Mouse (Mus musculus): ENCODE results near the gene Slc9a5. TPM values are rescaled to one million over a fixed set of nuclear protein-coding genes. Genes with fewer than 3 reads are reported as not detected.
A peak's percentile ranks its signal among the peaks of the same experiment; 100 is the strongest.

The Slc9a5 gene
- polyA plus RNA-seq, 1 experiment from 2014 or later = 1.3 TPM

DNA sequence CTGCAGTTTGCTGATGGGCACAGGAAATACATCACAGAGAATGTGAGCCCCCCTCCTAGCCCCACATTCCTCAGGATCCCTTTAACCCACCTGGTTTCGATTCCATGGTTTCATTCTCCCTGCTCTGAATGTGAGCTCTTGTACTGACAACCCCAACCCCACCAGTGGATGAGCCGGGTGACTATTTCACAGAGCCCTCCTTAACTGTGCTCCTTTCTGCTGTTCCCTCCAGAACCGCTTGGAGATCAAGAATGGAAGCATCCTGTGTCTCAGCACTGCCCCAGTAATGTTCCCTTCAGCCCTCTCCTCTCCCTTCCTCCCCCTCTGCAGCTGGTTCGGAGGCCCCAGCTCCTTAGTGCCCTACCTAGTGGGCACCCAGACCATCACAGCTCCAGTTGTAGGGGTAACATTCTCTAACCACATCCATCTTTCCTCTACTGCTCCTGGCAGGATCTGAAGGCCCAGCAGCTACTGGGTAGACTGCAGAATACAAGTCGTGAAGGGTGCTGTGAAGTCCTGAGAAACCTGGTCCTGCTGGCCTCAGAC is 42.4 kb upstream of the Slc9a5 start:
- no peaks in the 10 kb centered on the region for H3K9me3 ChIP-seq (ENCODE audit: control insufficient read depth, low read length)
- H3K27me3 ChIP-seq (ENCODE audit: control insufficient read depth, insufficient read depth, low read length) = no peaks in the 10 kb centered on the region
- peaks cover 23 to 31% of the 10 kb centered on the region in 2 experiments for H3K4me1 ChIP-seq (ENCODE audit: control insufficient read depth in 2 of 2, insufficient read depth in 2 of 2, low read length in 2 of 2)
- peak overlapping the region; percentile 74 for H3K9ac ChIP-seq (ENCODE audit: low read length)
- WGBS = 46% methylated on average over 5 of the region's 5 CpGs
- H3K27ac ChIP-seq (replicated peaks in 1 of 2; ENCODE audit: control insufficient read depth in 1 of 2, insufficient read depth in 1 of 2, low read depth in 2 of 2, low read length in 2 of 2) = peak overlapping the region in 1 of 2 experiments; percentile 66; a peak in 2 of 4 replicates
- ATAC-seq (ENCODE audit: insufficient number of reproducible peaks, insufficient read depth, low FRiP score, low read depth) = no peak
- H3K36me3 ChIP-seq (ENCODE audit: control insufficient read depth, insufficient read depth, low read length) = peaks cover 69% of the 10 kb centered on the region
- H3K4me3 ChIP-seq (ENCODE audit: control insufficient read depth in 1 of 2, insufficient read depth in 1 of 2, low read depth in 1 of 2, low read length in 2 of 2) = peak overlapping the region; percentile 38 to 46
- H3K4me2 ChIP-seq (ENCODE audit: low read length) = peak overlapping the region; percentile 83

DNA sequence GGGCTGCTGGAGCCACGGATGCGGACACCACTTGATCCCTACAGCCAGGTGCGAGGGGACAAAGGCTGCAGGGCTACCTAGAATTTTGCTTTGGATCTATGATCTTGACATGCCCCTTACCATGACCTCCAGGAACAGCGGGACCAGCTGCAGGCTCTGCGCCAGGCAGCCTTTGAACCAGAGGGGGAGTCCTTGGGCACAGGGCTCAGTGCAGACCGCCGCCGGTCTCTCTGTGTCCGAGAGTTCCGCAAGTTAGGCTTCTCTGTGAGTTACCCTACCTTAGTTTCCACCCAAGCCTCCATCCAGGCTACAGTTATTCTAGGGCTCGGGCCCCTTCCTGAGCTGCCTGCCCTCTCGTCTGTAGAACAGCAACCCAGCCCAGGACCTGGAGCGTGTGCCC is 41.0 kb upstream of the Slc9a5 start:
- 89% methylated on average over 13 of the region's 13 CpGs for WGBS
- H3K27ac ChIP-seq (replicated peaks in 1 of 2; ENCODE audit: control insufficient read depth in 1 of 2, insufficient read depth in 1 of 2, low read depth in 2 of 2, low read length in 2 of 2) = no peak overlapping the region
- H3K9me3 ChIP-seq (ENCODE audit: control insufficient read depth, low read length) = no peaks in the 10 kb centered on the region
- H3K27me3 ChIP-seq (ENCODE audit: control insufficient read depth, insufficient read depth, low read length) = no peaks in the 10 kb centered on the region
- no peak overlapping the region for H3K9ac ChIP-seq (ENCODE audit: low read length)
- H3K36me3 ChIP-seq (ENCODE audit: control insufficient read depth, insufficient read depth, low read length) = peaks cover 69% of the 10 kb centered on the region
- H3K4me1 ChIP-seq (ENCODE audit: control insufficient read depth in 2 of 2, insufficient read depth in 2 of 2, low read length in 2 of 2) = peaks cover 23 to 31% of the 10 kb centered on the region in 2 experiments
- ATAC-seq (ENCODE audit: insufficient number of reproducible peaks, insufficient read depth, low FRiP score, low read depth) = no peak
- H3K4me3 ChIP-seq (ENCODE audit: control insufficient read depth in 1 of 2, insufficient read depth in 1 of 2, low read depth in 1 of 2, low read length in 2 of 2) = no peak overlapping the region
- no peak overlapping the region for H3K4me2 ChIP-seq (ENCODE audit: low read length)

DNA sequence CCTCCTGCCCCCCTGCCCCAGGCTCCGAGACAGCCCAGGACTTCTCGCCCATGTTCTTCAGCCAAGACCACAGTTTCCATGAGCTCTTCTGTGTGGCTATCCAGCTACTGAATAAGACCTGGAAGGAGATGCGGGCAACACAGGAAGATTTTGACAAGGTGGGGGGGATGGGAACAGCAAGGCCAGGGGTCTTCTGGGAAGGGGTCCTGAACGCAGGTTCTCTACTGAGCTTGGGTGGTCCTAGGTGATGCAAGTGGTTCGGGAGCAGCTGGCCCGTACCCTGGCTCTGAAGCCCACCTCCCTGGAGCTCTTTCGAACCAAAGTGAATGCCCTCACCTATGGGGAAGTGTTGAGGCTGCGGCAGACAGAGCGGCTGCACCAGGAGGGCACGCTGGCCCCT is 40.2 kb upstream of the Slc9a5 start:
- WGBS = 93% methylated on average over 10 of the region's 10 CpGs
- ATAC-seq (ENCODE audit: insufficient number of reproducible peaks, insufficient read depth, low FRiP score, low read depth) = no peak
- no peaks in the 10 kb centered on the region for H3K27me3 ChIP-seq (ENCODE audit: control insufficient read depth, insufficient read depth, low read length)
- peaks cover 26 to 34% of the 10 kb centered on the region in 2 experiments for H3K4me1 ChIP-seq (ENCODE audit: control insufficient read depth in 2 of 2, insufficient read depth in 2 of 2, low read length in 2 of 2)
- no peak overlapping the region for H3K27ac ChIP-seq (replicated peaks in 1 of 2; ENCODE audit: control insufficient read depth in 1 of 2, insufficient read depth in 1 of 2, low read depth in 2 of 2, low read length in 2 of 2)
- H3K9ac ChIP-seq (ENCODE audit: low read length) = no peak overlapping the region
- no peak overlapping the region for H3K4me3 ChIP-seq (ENCODE audit: control insufficient read depth in 1 of 2, insufficient read depth in 1 of 2, low read depth in 1 of 2, low read length in 2 of 2)
- no peak overlapping the region for H3K4me2 ChIP-seq (ENCODE audit: low read length)
- no peaks in the 10 kb centered on the region for H3K9me3 ChIP-seq (ENCODE audit: control insufficient read depth, low read length)
- H3K36me3 ChIP-seq (ENCODE audit: control insufficient read depth, insufficient read depth, low read length) = peaks cover 69% of the 10 kb centered on the region

DNA sequence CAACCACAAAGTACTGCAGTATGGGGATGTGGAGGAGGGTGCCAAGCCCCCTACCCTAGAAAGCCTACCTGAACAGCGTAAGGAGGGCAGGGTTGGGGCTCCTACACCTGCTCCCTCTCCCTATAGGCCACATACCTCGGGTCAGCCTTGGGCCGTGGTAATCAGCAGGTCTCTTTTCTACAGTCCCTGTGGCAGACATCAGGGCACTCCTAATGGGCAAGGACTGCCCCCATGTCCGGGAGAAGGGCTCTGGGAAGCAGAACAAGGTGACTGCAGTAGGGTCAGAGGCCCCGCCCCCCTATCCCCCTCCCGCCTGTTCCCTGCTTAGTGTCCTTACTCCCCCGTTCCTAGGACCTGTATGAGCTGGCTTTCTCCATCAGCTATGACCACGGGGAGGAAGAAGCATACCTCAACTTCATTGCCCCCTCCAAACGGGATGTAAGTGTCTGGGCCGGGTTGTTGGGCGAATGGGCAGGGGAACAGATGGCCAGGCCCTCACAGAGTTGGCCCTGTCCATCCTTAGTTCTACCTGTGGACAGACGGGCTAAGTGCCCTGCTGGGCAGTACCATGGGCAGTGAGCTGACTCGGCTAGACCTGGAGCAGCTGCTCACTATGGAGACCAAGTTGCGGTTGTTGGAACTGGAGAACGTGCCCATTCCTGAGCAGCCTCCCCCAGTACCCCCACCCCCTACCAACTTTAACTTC is 39.3 kb upstream of the Slc9a5 start:
- H3K9ac ChIP-seq (ENCODE audit: low read length) = no peak overlapping the region
- H3K27ac ChIP-seq (replicated peaks in 1 of 2; ENCODE audit: control insufficient read depth in 1 of 2, insufficient read depth in 1 of 2, low read depth in 2 of 2, low read length in 2 of 2) = no peak overlapping the region
- no peaks in the 10 kb centered on the region for H3K27me3 ChIP-seq (ENCODE audit: control insufficient read depth, insufficient read depth, low read length)
- H3K36me3 ChIP-seq (ENCODE audit: control insufficient read depth, insufficient read depth, low read length) = peaks cover 74% of the 10 kb centered on the region
- no peak overlapping the region for H3K4me3 ChIP-seq (ENCODE audit: control insufficient read depth in 1 of 2, insufficient read depth in 1 of 2, low read depth in 1 of 2, low read length in 2 of 2)
- ATAC-seq (ENCODE audit: insufficient number of reproducible peaks, insufficient read depth, low FRiP score, low read depth) = no peak
- 80% methylated on average over 15 of the region's 15 CpGs for WGBS
- no peak overlapping the region for H3K4me2 ChIP-seq (ENCODE audit: low read length)
- H3K9me3 ChIP-seq (ENCODE audit: control insufficient read depth, low read length) = no peaks in the 10 kb centered on the region
- H3K4me1 ChIP-seq (ENCODE audit: control insufficient read depth in 2 of 2, insufficient read depth in 2 of 2, low read length in 2 of 2) = peaks cover 26 to 34% of the 10 kb centered on the region in 2 experiments

DNA sequence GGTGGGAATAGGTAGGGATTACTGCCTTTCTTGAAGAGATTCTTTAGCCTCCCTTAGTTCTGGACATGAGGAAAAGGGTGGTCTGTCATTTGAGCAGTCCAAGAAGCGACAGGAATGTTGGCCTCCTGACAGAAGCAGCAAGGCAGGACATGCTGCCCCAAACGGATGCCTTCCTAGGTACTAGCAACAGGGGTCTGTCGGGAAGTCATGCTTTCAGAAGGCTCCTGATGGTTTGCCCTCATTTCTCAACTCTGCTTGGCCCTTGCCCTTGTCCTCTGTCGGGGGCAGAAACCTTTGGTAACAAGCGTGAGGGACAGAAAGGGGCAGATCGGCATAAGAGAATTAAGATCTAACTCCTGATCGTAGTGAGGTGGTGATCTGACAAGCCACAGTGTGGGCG is 38.5 kb upstream of the Slc9a5 start:
- Histone ChIP-seq H3K27me3 (ENCODE audit: control insufficient read depth, insufficient read depth, low read length) (no peaks in the 10 kb centered on the region), H3K9ac (ENCODE audit: low read length) (no peak overlapping the region), H3K4me2 (ENCODE audit: low read length) (no peak overlapping the region), H3K27ac (replicated peaks in 1 of 2; ENCODE audit: control insufficient read depth in 1 of 2, insufficient read depth in 1 of 2, low read depth in 2 of 2, low read length in 2 of 2) (no peak overlapping the region), H3K4me3 (ENCODE audit: control insufficient read depth in 1 of 2, insufficient read depth in 1 of 2, low read depth in 1 of 2, low read length in 2 of 2) (no peak overlapping the region), H3K36me3 (ENCODE audit: control insufficient read depth, insufficient read depth, low read length) (peaks cover 75% of the 10 kb centered on the region), H3K4me1 (ENCODE audit: control insufficient read depth in 2 of 2, insufficient read depth in 2 of 2, low read length in 2 of 2) (peaks cover 22 to 33% of the 10 kb centered on the region in 2 experiments), H3K9me3 (ENCODE audit: control insufficient read depth, low read length) (no peaks in the 10 kb centered on the region)
- WGBS = 82% methylated on average over 8 of the region's 8 CpGs
- no peak for ATAC-seq (ENCODE audit: insufficient number of reproducible peaks, insufficient read depth, low FRiP score, low read depth)

DNA sequence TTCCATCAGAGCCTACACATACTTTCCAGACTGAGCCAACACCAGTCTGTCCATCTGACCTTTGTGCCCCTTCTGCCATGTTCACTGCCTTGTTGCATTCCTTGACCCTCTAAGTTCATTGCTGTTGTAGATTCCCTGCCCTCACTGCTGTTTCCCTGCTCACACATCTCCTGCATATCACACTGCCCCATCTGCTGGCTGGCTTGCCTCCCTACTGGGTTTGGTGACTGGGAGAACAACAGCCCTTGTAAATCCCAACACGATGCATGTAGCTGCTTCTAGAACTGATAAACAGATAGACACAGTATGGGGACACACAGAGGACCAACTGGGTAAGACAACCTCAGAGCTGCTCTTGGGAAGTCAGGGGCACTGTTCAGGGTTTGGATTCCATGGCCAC is 36.9 kb upstream of the Slc9a5 start:
- ATAC-seq (ENCODE audit: insufficient number of reproducible peaks, insufficient read depth, low FRiP score, low read depth) = no peak
- 71% methylated on average over 1 of the region's 1 CpGs for WGBS
- H3K4me3 ChIP-seq (ENCODE audit: control insufficient read depth in 1 of 2, insufficient read depth in 1 of 2, low read depth in 1 of 2, low read length in 2 of 2) = no peak overlapping the region
- no peak overlapping the region for H3K9ac ChIP-seq (ENCODE audit: low read length)
- no peak overlapping the region for H3K27ac ChIP-seq (replicated peaks in 1 of 2; ENCODE audit: control insufficient read depth in 1 of 2, insufficient read depth in 1 of 2, low read depth in 2 of 2, low read length in 2 of 2)
- peaks cover 18 to 26% of the 10 kb centered on the region in 2 experiments; a peak in 3 of 4 replicates for H3K4me1 ChIP-seq (ENCODE audit: control insufficient read depth in 2 of 2, insufficient read depth in 2 of 2, low read length in 2 of 2)
- H3K27me3 ChIP-seq (ENCODE audit: control insufficient read depth, insufficient read depth, low read length) = no peaks in the 10 kb centered on the region
- H3K9me3 ChIP-seq (ENCODE audit: control insufficient read depth, low read length) = no peaks in the 10 kb centered on the region
- no peak overlapping the region for H3K4me2 ChIP-seq (ENCODE audit: low read length)
- peaks cover 89% of the 10 kb centered on the region for H3K36me3 ChIP-seq (ENCODE audit: control insufficient read depth, insufficient read depth, low read length)

DNA sequence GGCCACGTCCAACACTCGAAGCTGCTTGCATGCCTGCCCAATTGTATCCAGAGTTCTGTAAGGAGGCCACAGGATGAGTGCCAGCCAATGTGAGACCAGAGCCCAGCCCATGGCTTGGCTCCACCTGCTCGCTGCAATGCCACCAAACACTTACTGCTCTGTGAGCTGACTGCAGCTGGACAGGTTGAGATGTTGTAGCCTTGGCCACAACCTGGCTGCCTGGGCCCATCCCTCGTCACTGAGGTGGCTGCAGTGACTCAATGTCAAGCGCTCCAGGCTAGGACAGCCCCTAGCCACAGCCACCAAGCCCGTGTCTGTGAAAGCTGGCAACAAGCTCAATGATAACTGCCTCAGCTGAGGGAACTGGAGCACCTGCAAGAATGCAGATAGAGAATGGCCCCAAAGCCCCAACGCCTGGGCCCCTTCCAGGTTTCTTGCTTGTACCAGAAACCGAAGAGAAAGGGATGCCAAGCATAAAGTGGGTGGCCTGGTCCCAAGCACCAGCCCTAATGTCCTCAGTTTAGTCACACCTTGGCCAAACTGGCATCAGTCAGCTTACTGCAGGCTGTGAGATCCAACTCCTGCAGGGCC is 35.7 kb upstream of the Slc9a5 start:
- no peak overlapping the region for H3K4me3 ChIP-seq (ENCODE audit: control insufficient read depth in 1 of 2, insufficient read depth in 1 of 2, low read depth in 1 of 2, low read length in 2 of 2)
- no peak overlapping the region for H3K9ac ChIP-seq (ENCODE audit: low read length)
- ATAC-seq (ENCODE audit: insufficient number of reproducible peaks, insufficient read depth, low FRiP score, low read depth) = no peak
- 78% methylated on average over 8 of the region's 8 CpGs for WGBS
- no peaks in the 10 kb centered on the region for H3K27me3 ChIP-seq (ENCODE audit: control insufficient read depth, insufficient read depth, low read length)
- peaks cover 18 to 26% of the 10 kb centered on the region in 2 experiments; a peak in 3 of 4 replicates for H3K4me1 ChIP-seq (ENCODE audit: control insufficient read depth in 2 of 2, insufficient read depth in 2 of 2, low read length in 2 of 2)
- no peaks in the 10 kb centered on the region for H3K9me3 ChIP-seq (ENCODE audit: control insufficient read depth, low read length)
- peak overlapping the region in 1 of 2 experiments; percentile 47; a peak in 1 of 4 replicates for H3K27ac ChIP-seq (replicated peaks in 1 of 2; ENCODE audit: control insufficient read depth in 1 of 2, insufficient read depth in 1 of 2, low read depth in 2 of 2, low read length in 2 of 2)
- no peak overlapping the region for H3K4me2 ChIP-seq (ENCODE audit: low read length)
- peaks cover 87% of the 10 kb centered on the region for H3K36me3 ChIP-seq (ENCODE audit: control insufficient read depth, insufficient read depth, low read length)
